Mouse (Mus musculus) liver, embryonic 14.5 days (tissue): ENCODE measurements around the gene 2410137M14Rik.

Experiments
- CTCF ChIP-seq: IDR thresholded peaks from 2 replicates; pipeline ENCODE4 v1.5.1; 2016; ENCODE audit warnings: antibody characterized with exemption, low read depth, control low read depth
- EP300 ChIP-seq: IDR thresholded peaks from 2 replicates; pipeline ENCODE4 v1.6.1; 2016; ENCODE audit warnings: antibody characterized with exemption, low read depth

- TF ChIP-seq EP300: no peak
- TF ChIP-seq CTCF: no peak
Observed at GRCm38 (mm10) chr17:36942791-36943471, 38.1 kb downstream of the 2410137M14Rik start, which contains the start of gene Rnf39.
